Mouse (Mus musculus) stomach, postnatal 0 days (tissue): ENCODE results near the gene Nsun7.

Experiments used
- CTCF ChIP-seq: IDR thresholded peaks from 2 replicates; pipeline ENCODE4 v1.5.1; 2016; ENCODE audit warnings: antibody characterized with exemption, low read depth, mild to moderate bottlenecking, moderate library complexity
- EP300 ChIP-seq: optimal IDR thresholded peaks from 2 replicates; pipeline ENCODE3; 2016; ENCODE audit warnings: antibody characterized with exemption

GRCm38 (mm10) chr5:66294952-66295351 lies 35.3 kb downstream of the Nsun7 start:
- TF ChIP-seq CTCF (no peak), EP300 (no peak)
